Mouse (Mus musculus) urinary bladder, adult 18-20 months (tissue): Measurements from ENCODE around the gene Gm3776.
"Not testable (repeated sequence)": the region's sequence is repeated elsewhere in the genome, so short reads cannot be mapped to it uniquely, and the experiment has no call there.

Experiments
- DNase-seq, 2 experiments: peaks; one replicate each; pipeline ENCODE4 v3.0.0; 2022; ENCODE audit warnings: low spot score in 2 of 2, mixed read lengths in 2 of 2

The Gm3776 gene

DNA sequence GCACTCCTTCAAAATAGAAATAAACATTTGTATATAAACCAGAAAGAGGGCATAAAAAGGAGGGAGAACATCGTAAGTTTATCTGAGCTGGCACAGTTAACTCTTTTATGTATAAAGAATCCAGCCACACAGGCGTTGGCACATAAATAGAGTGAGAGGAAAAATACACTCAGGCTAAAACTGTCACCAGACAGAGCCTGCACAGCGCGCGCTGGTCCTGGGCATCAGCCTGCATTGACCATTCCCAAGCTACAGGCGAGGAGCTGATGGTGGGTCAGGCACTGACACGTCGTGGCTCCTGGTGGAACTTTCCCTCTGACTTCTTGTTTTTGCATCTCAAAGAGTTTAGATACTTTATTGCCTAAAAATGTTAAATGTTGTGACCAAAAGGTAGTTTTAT, 35.5 kb downstream of the Gm3776 start:
- not testable (repeated sequence) for DNase-seq

DNA sequence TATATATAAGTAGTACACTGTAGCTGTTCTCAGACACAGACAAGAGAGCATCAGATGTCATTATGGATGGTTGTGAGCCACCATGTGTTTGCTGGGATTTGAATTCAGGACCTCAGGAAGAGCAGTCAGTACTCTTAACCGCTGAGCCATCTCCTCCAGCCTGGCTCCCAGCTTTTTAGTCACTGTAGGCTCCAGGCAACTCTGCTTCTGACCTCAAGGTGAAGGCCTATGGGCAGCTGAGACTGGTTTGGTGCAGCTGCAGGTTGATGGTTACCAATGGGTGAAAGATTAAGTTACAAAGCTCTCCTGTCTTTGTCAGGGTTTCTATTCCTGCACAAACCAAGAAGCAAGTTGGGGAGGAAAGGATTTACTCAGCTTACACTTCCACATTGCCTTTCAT, 36.8 kb downstream of the Gm3776 start:
- not testable (repeated sequence) for DNase-seq

DNA sequence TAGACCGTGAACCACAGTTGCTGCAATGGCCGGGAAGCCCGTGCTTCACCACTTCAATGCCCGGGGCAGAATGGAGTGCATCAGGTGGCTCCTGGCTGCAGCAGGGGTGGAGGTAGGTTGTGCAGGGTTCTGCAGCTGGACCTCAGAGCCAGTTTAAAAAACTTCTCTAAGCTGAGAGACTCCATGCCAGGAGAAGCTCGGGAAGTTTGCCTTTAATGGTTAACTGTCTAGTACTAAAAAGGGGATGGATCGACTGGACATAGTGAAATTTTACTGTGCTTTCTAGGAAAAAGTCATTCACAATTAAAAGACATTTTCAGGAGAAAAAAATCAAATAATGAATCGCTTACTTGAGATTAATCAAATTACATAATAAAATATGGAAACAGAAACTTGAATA, 37.9 kb downstream of the Gm3776 start:
- not testable (repeated sequence) for DNase-seq

DNA sequence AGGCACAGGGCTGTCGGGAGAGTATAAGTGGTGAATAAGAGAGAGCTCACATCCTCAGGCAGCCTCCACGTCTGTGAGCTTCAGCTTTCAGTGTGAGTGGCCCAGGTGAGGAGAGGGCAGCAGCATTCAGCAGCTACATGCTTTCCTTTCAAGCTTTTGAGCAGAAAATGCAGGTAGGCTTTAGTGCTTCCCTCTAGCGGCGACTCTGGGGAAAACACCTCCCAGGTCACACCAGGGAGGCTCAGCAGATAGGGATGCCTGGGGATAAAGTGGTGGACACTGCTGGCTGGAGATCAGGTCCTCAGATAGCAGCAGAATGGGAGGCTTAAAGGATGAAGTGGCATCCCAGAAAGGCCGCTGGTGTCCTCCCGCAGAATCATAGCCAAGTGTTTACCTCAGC, 39.2 kb downstream of the Gm3776 start:
- peak in 1 of 2 experiments; percentile 37 for DNase-seq

DNA sequence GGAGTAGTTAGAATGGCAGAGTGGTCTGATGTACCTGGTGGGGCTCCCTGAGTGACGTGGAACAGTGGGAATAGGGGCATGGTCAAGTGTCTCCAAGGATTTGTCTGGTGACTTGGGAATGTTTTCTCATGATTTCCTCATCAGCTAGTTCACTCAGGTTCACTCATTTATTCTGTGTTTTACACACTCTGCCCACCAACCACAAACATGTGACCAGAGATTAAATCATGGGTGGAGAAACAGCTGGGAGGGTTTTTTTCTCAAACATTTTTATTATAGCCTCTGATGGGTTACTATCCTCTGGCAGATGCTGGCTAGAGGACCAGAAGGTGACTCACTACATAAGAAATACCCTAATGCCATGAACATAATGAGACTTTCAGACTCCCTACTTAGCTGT, 41.3 kb downstream of the Gm3776 start:
- no peak for DNase-seq

DNA sequence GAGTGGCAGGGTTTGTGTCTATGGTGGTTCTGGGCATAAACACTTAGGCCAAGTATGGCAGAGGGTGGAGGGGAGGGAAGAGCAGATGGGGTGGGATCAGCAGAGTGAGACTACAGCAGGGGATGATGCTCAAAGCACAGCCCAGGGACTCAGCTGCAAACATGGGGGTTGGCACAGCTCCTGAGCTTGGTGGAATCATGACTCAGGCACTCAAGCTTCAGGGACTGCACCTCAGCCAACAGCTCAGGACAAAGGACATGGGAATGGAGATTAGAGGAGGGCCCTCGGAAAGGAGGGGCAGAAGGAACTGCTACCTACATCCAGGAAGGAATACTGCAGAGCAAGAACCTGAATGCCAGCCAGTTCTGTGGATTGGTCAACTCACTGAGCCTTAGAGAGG, 42.2 kb downstream of the Gm3776 start:
- DNase-seq = not testable (repeated sequence)

DNA sequence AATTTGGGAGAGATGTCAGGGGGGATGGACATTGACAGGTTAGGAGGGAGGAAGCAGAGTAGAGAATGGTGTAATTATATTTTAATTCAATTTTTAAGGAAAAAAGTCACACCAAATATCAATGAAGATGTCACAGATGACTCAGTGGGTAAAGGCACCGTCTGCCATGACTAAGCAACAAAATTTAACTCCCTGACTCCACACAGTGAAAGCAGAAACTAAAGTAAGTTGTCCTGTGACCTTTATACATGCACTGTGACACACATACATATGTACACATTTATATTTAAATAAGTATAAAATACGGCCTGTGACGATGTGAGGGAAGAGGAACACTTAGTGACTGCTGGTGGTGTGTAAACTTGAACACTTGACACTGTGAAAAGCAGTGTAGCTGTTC, 51.2 kb downstream of the Gm3776 start:
- DNase-seq = not testable (repeated sequence)

DNA sequence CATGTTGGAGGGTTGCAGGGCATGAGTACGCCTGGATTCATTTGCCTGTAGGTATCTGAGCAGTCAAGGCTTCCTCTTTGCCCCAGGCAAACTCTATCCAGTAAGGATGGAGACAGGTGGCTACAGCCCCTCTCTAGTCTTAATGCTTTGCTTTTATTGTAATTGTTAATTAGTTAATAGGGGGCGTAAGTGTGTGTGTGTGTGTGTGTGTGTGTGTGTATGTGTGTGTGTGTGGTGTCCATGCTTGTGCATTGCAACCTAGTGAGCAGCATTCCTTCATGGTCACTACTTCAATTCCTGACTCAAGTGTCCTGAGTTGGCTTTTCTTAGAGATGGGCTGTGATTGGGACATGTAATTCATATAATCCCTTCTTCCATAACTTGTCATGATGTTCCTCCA, 57.8 kb downstream of the Gm3776 start, which contains the start of gene Omt2a:
Gene Omt2a, minus strand, starts transcription at position 101 of the 400 bp plus-strand sequence.
- no peak for DNase-seq
